In the genomic region with DNA sequence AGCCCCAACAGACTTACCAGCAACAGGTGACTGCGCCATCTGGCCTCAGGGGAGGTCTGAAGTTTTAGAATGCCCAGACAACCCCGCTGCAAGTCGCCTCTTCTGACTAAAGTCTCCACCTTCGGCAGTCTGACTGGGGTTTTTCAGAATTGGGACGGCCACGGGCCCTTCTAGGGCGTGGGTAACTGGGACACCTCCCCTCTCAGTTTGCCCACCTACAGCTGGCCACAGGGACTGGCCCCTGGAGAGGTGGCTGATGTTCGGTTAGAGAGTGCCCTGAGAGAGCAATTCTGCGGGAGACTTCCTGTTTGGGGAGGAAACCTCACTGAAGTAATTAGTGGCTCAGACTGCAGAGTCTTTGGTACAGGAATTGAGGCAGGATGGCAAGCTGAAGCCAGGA, we compare ENCODE assay signal across 11 mouse cellular contexts. TPM values are rescaled to one million over a fixed set of nuclear protein-coding genes. Genes with fewer than 3 reads are reported as not detected.
DNase-seq lines count a peak whose midpoint lies in the region; ATAC-seq lines count a peak whose summit lies in the region.
"Had no signal": no experiment of that assay in that cellular context is flagged by ENCODE, and none has a peak within 500 bp of the region (broad histone marks: within the 10 kb centered on the region; RNA-seq: fewer than 3 reads in every experiment).

No protein-coding gene starts in this region.

- peak overlapping the region; percentile 92 for H3K27ac ChIP-seq in liver, embryonic 16.5 days (ENCODE audit: low read length)
- H3K27ac ChIP-seq in hindbrain, embryonic 11.5 days (ENCODE audit: low read depth, low read length): no peak overlapping the region
- H3K27ac ChIP-seq: forebrain, embryonic 13.5 days had no signal

- peaks cover 8% of the 10 kb centered on the region for H3K36me3 ChIP-seq in liver, embryonic 16.5 days (ENCODE audit: control insufficient read depth, insufficient read depth)
- H3K36me3 ChIP-seq in hindbrain, embryonic 11.5 days (ENCODE audit: control insufficient read depth, insufficient read depth, low read length): no peaks in the 10 kb centered on the region

- ATAC-seq in liver, embryonic 16.5 days (ENCODE audit: low read depth): peak; percentile 33
- ATAC-seq in hindbrain, embryonic 11.5 days (ENCODE audit: low FRiP score): no peak
- ATAC-seq: forebrain, embryonic 13.5 days had no signal

- H3K4me2 ChIP-seq in liver, embryonic 16.5 days (ENCODE audit: low read depth, low read length): peak overlapping the region; percentile 66
- H3K4me2 ChIP-seq in hindbrain, embryonic 11.5 days (replicated peaks; ENCODE audit: low read depth, low read length): no peak overlapping the region
- H3K4me2 ChIP-seq: forebrain, embryonic 13.5 days had no signal

- peak; percentile 69 for DNase-seq in A20 (ENCODE audit: low read depth, low spot score)
- DNase-seq in NIH3T3 (ENCODE audit: low read depth): peak; percentile 76
- peak; percentile 48 for DNase-seq in heart, adult 9 months (ENCODE audit: low spot score in 2 of 2)
- no peak for DNase-seq in right cerebral cortex, adult 18-20 months
- DNase-seq in thymus, postnatal 25 days: no peak
- no peak for DNase-seq in hindbrain, embryonic 11.5 days (ENCODE audit: low spot score)
- no peak for DNase-seq in ovary, postnatal 36 days (ENCODE audit: low spot score)
- DNase-seq: kidney, adult 11 months; lung, postnatal 10 days had no signal

- peak overlapping the region; percentile 62 for H3K9ac ChIP-seq in liver, embryonic 16.5 days (ENCODE audit: low read depth, low read length)
- H3K9ac ChIP-seq in hindbrain, embryonic 11.5 days (ENCODE audit: low read depth, low read length): no peak overlapping the region
- H3K9ac ChIP-seq: forebrain, embryonic 13.5 days had no signal

- peak overlapping the region; percentile 40 for H3K4me3 ChIP-seq in liver, embryonic 16.5 days (ENCODE audit: low read depth, low read length)
- no peak overlapping the region for H3K4me3 ChIP-seq in hindbrain, embryonic 11.5 days (ENCODE audit: low read depth, low read length)
- H3K4me3 ChIP-seq: forebrain, embryonic 13.5 days had no signal

- no peaks in the 10 kb centered on the region for H3K27me3 ChIP-seq in liver, embryonic 16.5 days (ENCODE audit: control insufficient read depth, insufficient read depth, low read depth, low read length)
- H3K27me3 ChIP-seq in hindbrain, embryonic 11.5 days (ENCODE audit: control insufficient read depth, insufficient read depth, low read length): no peaks in the 10 kb centered on the region

- H3K9me3 ChIP-seq in liver, embryonic 16.5 days (replicated peaks; ENCODE audit: control insufficient read depth, low read length): no peaks in the 10 kb centered on the region
- no peaks in the 10 kb centered on the region for H3K9me3 ChIP-seq in hindbrain, embryonic 11.5 days (ENCODE audit: control insufficient read depth, low read length)
- H3K9me3 ChIP-seq: forebrain, embryonic 13.5 days had no signal

- 17% methylated on average over 9 of the region's 9 CpGs for WGBS in liver, embryonic 16.5 days (ENCODE audit: insufficient replicate concordance)
- WGBS in hindbrain, embryonic 11.5 days: 55% methylated on average over 9 of the region's 9 CpGs

- H3K4me1 ChIP-seq in liver, embryonic 16.5 days (ENCODE audit: control insufficient read depth, low read depth, low read length): peaks cover 68% of the 10 kb centered on the region
- no peaks in the 10 kb centered on the region for H3K4me1 ChIP-seq in hindbrain, embryonic 11.5 days (replicated peaks; ENCODE audit: control insufficient read depth, insufficient read depth, low read length)
- H3K4me1 ChIP-seq: forebrain, embryonic 13.5 days had no signal

RNA-seq across cellular contexts. Expression of a gene that starts 13.8 kb away (rescaled TPM):
- polyA plus RNA-seq in liver, embryonic 16.5 days (2015; fragmentation: Nextera tagmentation; extraction: Ambion mirVana): 38.4 and 42.6 TPM in 2 replicates
- polyA plus RNA-seq in hindbrain, embryonic 11.5 days (2014; fragmentation: Nextera tagmentation; extraction: Ambion mirVana): 3.4 and 3.8 TPM in 2 replicates

Comparison
In these comparisons a context has a peak if more than half of its experiments do, and no peak if none do; other contexts are left out.
1. DNase-seq: peak in A20 (single experiment), NIH3T3 (single experiment) and heart, adult 9 months (2 of 2); none in right cerebral cortex, adult 18-20 months (single experiment), thymus, postnatal 25 days (single experiment), hindbrain, embryonic 11.5 days (single experiment) and ovary, postnatal 36 days (single experiment).